Mouse (Mus musculus): ENCODE measurements around the gene Akap12. TPM values are rescaled to one million over a fixed set of nuclear protein-coding genes. Genes with fewer than 3 reads are reported as not detected.

Akap12 gene
- total RNA-seq, 4 experiments from 2014 or later, result 5.5 to 8.5 (median 6.7) TPM

DNA sequence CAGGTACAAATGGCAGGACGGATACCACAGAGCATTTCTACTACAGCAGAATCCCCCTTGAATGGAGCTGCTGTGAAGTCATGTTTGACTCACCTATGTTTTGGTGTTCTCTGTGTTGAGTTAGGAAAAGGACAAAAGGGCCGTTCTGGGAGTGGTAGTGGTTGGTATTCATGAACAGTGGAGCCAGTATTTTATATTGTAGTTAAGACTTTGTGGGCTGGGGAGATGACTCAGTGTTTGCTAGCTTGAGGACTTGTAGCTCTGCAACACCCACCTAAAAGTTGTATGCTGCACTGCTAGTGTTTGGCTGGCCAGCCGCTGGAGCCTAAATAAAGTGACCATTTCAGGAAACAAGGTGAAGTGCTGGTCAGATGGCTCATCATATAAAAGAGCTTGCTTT is 129.1 kb downstream of the Akap12 start:
- no peak for DNase-seq (ENCODE audit: low spot score in 2 of 2)

DNA sequence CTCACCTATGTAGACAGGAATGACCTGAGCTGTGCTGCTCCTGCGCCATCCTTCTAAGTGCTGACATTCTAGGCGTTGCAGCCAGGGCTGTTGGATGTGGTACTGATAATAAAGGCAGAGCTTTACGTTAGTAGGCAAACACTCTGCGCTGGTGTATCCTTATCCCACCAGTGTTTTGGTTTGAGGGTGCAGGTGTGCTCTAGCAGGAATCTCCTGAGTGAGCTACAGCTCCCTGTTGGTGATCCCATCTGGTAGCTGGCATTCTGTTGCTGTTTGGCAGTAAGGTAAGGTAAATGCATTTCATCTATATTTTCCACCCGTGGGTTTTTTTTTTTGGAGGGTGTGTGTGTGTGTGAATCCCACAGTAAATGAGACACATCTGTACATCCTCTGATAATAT is 131.9 kb downstream of the Akap12 start:
- no peak for DNase-seq (ENCODE audit: low spot score in 2 of 2)

DNA sequence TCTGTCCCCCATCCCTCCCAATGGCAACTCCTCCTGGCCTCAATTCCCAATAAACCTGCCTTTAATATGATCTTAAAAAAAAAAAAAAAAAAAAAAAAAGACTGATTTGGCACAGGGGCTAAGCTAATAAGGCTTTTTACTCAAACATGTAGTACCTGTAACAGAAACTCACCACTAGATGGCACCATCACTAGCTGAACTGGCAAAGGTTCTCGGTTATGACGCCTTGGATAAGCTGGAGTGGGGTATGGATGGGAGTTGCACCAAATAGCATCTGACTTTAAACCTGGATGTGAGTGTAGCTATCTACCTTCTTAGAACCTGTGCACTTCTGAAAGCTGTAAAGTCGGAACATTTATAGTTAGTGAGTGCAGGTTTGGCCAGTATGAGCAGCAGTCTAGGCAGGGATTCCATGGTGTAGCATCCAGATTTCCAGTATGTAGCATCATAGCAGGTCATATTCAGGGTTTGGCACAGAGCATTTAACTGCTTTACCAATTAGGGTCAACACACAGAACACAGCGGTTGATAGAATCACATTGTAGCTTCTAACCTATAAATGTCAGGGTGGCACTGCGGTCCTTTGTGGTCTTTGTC is 138.8 kb downstream of the Akap12 start:
- no peak for DNase-seq (ENCODE audit: low spot score in 2 of 2)

DNA sequence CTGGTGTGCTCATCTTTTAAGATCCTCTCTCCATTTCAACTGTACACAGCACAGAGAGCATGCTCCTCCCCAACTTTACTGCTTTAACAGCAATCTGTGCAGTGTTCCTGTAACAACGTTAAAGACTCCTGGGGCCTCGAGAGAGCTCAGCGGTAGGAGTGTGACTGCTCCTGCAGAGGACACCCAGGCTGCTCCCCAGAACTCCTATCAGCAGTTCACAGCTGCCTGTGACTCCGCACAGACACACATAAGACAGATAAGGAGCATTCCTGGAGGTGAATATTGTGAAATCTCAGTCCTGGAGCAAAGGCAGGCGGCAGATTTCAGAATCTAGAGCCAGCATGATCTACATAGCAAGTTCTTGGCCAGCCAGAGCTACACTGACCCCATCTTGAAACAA is 139.3 kb downstream of the Akap12 start:
- no peak for DNase-seq (ENCODE audit: low spot score in 2 of 2)

DNA sequence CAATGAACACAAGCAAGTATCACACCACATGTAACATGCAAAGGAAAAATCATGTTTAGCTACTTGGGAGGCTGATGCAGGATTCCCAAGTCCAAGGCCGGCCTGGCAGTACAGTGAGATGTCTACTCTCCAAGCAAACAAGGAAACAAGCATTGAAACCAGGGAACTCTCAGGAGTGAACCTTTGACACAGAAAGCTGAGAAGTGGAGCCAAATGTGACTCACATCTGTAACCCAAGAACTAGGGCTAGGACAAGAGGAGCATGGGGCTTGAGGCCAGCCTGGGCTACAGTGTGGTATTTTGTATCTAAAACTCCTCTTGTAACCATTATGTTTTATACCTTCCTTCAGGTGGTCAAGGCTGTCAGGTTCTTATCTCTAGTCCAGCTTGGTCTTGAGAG is 141.0 kb downstream of the Akap12 start:
- no peak for DNase-seq (ENCODE audit: low spot score in 2 of 2)

Other genes with a start within 250 kb of the Akap12 start
- 1 to 10 TPM; 4.5 to 6.0 (median 5.2) TPM for gene Zbtb2, start 121.7 kb downstream of the Akap12 start, total RNA-seq (2022)
- gene Rmnd1, start 166.0 kb downstream of the Akap12 start, total RNA-seq (2022), result 10 to 100 TPM; 26.1 to 35.1 (median 30.8) TPM
- gene Armt1, start 166.1 kb downstream of the Akap12 start, total RNA-seq (2022), result 10 to 100 TPM; 14.1 to 16.1 (median 15.7) TPM
- gene Ccdc170, start 216.1 kb downstream of the Akap12 start, total RNA-seq (2022), result 1 to 10 TPM in 1 of 4 experiments, under 1 TPM in 3; 0.56 to 1.4 (median 0.62) TPM